Mouse (Mus musculus) neural tube, embryonic 14.5 days (tissue): ENCODE results near the gene Whrn. TPM values are rescaled to one million over a fixed set of nuclear protein-coding genes. Genes with fewer than 3 reads are reported as not detected.

Experiments used
- ATAC-seq: fragments of 200-750 bp; cut with Nextera tagmentation; 2 replicates; pipeline ENCODE4 v1.8.0; 2017; ENCODE audit warnings: low read depth, mild to moderate bottlenecking, moderate TSS enrichment, moderate library complexity
- H3K27ac ChIP-seq: fragments of 300-500 bp; sonication (generic); 2 replicates; pipeline ENCODE4 v1.5.1; 2014; ENCODE audit warnings: low read depth, mild to moderate bottlenecking, control low read depth, low read length, moderate library complexity, mixed read lengths
- H3K27me3 ChIP-seq: fragments of 300-500 bp; sonication (generic); 2 replicates; pipeline ENCODE4 v1.6.1; 2014; ENCODE audit warnings: low read length; ENCODE audit not compliant: control insufficient read depth, insufficient read depth
- H3K36me3 ChIP-seq: fragments of 300-500 bp; sonication (generic); 2 replicates; pipeline ENCODE4 v1.6.1; 2014; ENCODE audit warnings: low read length, mixed read lengths; ENCODE audit not compliant: control insufficient read depth, insufficient read depth
- H3K4me1 ChIP-seq: fragments of 300-500 bp; sonication (generic); 2 replicates; pipeline ENCODE4 v1.6.1; 2014; ENCODE audit warnings: low read length; ENCODE audit not compliant: control insufficient read depth, insufficient read depth
- H3K4me2 ChIP-seq: fragments of 300-500 bp; sonication (generic); 2 replicates; pipeline ENCODE4 v1.6.1; 2014; ENCODE audit warnings: mild to moderate bottlenecking, low read depth, low read length, control low read depth
- H3K4me3 ChIP-seq: fragments of 300-500 bp; sonication (generic); 2 replicates; pipeline ENCODE4 v1.5.1; 2014; ENCODE audit warnings: low read depth, low read length, control low read depth, mixed read lengths
- H3K9ac ChIP-seq: fragments of 300-500 bp; sonication (generic); replicated peaks from 2 replicates; pipeline ENCODE4 v1.6.1; 2014; ENCODE audit warnings: low read depth, mild to moderate bottlenecking, control low read depth, low read length, mixed read lengths
- H3K9me3 ChIP-seq: fragments of 300-500 bp; sonication (generic); 2 replicates; pipeline ENCODE4 v1.6.1; 2016; ENCODE audit warnings: low read length; ENCODE audit not compliant: control insufficient read depth
- WGBS: fragments of 180-500 bp; shearing (Covaris S2); extraction: QIAGEN DNeasy Blood & Tissue Kit; methylation state at CpG from one replicate; pipeline ENCODE4 v1.1.7; 2014; 5-methylcytosine and 5-hydroxymethylcytosine counted together
- polyA plus RNA-seq: library from polyadenylated mRNA; unstranded; fragments of >200 nt; fragmentation: Nextera tagmentation; extraction: Ambion mirVana; gene quantifications from 2 replicates; pipeline ENCODE4 v1.2.1, GENCODE M21; 2014

Whrn gene
- polyA plus RNA-seq, 1 experiment from 2014 or later, result 4.0 TPM

DNA sequence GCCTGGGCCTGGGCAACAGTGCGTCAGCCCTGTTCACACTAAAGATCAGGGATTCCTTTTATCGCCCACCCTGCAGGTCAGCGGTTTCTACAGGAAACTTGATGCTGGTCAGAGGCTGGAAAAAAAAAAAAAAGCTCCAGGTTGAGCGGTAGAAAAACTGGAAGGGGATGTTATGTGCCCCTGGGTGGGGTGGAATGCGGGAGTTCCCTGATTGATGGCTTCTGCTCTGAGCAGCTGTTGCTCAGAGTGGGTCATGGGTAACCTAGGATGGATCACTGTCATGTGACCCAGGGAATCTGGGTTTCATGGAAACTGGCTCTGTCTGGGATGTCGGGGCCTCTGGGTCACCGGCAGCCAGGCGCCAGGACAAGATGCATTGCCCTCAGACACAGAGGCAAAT, 69.5 kb downstream of the Whrn start:
- 70% methylated on average over 8 of the region's 8 CpGs for WGBS
- Histone ChIP-seq H3K36me3 (no peaks in the 10 kb centered on the region), H3K9me3 (no peaks in the 10 kb centered on the region), H3K4me2 (no peak overlapping the region), H3K9ac (no peak overlapping the region), H3K27me3 (no peaks in the 10 kb centered on the region), H3K27ac (no peak overlapping the region), H3K4me3 (no peak overlapping the region), H3K4me1 (no peaks in the 10 kb centered on the region)
- ATAC-seq, result no peak

DNA sequence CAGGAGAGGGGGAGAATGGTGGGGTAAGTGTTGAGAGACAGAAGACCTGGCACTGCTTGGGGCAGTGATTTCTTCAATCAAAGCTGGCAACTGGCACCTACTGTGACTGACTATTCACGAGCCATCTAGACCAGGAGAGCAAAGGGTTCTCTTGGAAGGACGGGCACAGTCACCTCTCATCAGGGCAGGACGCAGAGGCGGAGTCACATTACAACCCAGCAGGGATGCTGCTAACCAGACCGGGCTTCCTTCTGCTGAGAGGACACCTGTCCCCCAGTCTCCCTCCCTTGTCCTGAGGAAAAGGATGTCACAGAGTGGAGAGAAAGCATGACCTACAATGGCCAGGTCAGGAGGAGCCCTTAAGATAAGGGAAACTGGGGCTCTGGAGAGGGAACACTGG, 72.0 kb downstream of the Whrn start:
- no peaks in the 10 kb centered on the region for H3K36me3 ChIP-seq
- H3K9ac ChIP-seq, result no peak overlapping the region
- H3K27me3 ChIP-seq, result no peaks in the 10 kb centered on the region
- no peak overlapping the region for H3K27ac ChIP-seq
- no peaks in the 10 kb centered on the region for H3K9me3 ChIP-seq
- no peak overlapping the region for H3K4me2 ChIP-seq
- ATAC-seq, result no peak
- no peak overlapping the region for H3K4me3 ChIP-seq
- no peaks in the 10 kb centered on the region for H3K4me1 ChIP-seq
- WGBS, result 27% methylated on average over 5 of the region's 5 CpGs

DNA sequence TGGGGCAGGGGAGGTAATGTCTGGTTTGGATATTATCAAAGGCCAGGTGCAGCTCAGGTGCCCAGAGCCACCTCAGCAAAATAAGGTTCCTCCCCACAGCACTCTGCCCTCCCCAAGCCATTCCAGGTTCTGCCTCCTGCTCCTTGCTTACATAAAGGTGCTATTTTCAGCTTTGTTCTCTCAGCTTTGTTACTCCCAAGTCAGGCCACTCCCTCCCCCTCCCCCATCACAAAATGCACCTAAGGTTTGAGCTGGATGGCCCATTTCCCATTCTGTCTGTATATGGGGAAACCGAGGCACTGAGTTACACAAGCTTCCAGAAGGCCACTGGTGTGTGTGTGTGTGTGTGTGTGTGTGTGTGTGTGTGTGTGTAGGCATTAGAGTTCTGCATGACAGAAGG, 72.6 kb downstream of the Whrn start:
- H3K27me3 ChIP-seq, result no peaks in the 10 kb centered on the region
- no peaks in the 10 kb centered on the region for H3K9me3 ChIP-seq
- H3K9ac ChIP-seq, result no peak overlapping the region
- WGBS, result 67% methylated on average over 1 of the region's 1 CpGs
- H3K4me1 ChIP-seq, result no peaks in the 10 kb centered on the region
- H3K4me2 ChIP-seq, result no peak overlapping the region
- H3K27ac ChIP-seq, result no peak overlapping the region
- H3K36me3 ChIP-seq, result no peaks in the 10 kb centered on the region
- H3K4me3 ChIP-seq, result no peak overlapping the region
- ATAC-seq, result no peak

DNA sequence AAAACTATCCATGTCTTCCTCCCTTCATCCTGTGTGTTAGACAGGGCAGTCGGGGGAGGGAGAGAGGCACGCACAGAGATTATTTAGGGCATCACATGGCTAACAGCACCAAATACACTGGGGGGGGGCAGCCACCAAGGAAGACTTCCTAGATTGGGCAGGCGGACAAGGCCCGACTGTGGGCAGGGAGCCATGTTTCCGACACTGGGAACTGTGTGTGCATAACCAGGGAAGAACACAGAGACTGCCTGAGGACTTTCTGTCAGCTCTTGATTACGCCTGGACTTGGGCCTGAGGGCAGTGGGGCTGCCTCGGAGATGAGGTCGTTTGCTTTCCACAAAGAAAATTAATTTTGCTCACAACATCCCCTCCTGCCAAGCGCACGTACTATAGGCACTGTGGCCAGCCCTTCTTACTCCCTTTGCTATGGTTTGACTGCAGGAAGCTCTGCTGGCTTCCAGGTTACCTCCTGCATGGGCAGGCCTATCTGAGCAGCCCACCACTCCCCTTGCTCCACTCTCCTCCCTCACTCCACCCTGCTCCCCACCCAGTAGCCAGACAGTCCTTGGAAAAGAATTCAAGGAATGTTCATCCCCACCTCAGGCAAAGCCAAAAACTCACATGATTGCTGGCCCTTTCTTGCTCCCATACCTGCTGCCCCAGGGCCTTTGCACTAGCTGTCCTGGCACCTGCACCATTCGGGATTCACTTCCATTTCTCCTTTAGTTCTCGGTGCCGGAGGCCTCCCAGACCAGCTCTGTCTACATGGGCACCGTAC, 75.5 kb downstream of the Whrn start:
- Histone ChIP-seq H3K9ac (no peak overlapping the region), H3K4me3 (no peak overlapping the region), H3K27ac (no peak overlapping the region), H3K9me3 (no peaks in the 10 kb centered on the region), H3K36me3 (no peaks in the 10 kb centered on the region), H3K4me1 (0 out of 2 replicates have a peak, but pooled peaks cover 3% of the 10 kb centered on the region), H3K4me2 (no peak overlapping the region), H3K27me3 (no peaks in the 10 kb centered on the region)
- ATAC-seq, result no peak
- WGBS, result 59% methylated on average over 14 of the region's 14 CpGs

DNA sequence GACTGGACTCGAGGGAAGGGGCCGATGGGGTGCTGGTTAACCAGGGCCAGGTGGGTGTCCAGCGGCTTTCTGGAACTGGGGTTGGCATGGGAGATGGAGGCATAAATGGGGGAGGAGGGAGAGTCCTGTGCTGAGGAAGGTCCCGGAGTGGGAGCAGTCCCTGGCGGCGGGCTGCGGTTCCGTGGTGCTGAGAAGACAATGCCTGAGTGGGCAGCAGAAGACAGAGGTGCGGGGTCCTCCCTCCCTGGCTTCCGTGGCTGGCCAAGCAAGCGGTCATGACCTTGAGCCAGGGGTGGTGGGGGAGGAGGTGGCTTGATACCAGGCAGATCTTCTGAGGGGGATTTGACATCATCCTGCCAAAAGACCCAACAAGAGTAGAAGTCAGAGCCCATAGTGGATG, 77.5 kb downstream of the Whrn start:
- Histone ChIP-seq H3K27ac (no peak overlapping the region), H3K9me3 (no peaks in the 10 kb centered on the region), H3K4me1 (0 out of 2 replicates have a peak, but pooled peaks cover 3% of the 10 kb centered on the region), H3K27me3 (no peaks in the 10 kb centered on the region), H3K36me3 (no peaks in the 10 kb centered on the region), H3K4me3 (no peak overlapping the region), H3K4me2 (no peak overlapping the region), H3K9ac (no peak overlapping the region)
- 82% methylated on average over 11 of the region's 11 CpGs for WGBS
- 0 out of 2 replicates have a peak, but pooled peaks have one; percentile 1 for ATAC-seq

DNA sequence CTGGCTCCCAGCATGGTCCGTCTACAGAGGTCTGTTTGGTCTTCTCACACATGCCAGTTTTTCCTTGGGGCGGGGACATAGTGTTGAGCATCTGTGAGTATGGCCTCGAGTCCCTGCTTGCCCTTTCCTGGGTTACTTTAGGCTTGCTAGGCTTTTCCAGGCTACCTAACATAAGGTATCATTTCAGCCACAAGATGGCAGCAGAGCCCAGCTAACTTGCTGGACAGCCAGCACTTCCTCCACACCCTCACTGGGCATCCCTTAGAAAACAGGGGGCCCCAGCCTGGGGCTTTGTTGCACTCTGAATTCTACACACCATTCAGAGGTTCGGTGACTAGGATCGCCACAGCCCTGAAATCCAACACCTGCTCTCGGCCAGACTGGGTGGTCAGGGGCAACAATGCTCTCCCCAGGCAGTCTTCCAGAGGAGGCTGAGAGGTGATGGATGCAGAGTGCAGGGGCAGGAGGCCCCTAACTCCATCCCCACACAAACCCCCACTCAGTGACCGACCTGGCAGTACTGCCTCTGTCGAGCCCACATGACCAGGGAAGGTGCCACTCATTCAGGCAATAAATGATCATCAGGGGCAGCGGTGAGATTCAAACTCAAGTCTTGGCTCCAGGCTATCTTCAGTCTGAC, 78.4 kb downstream of the Whrn start:
- H3K36me3 ChIP-seq, result no peaks in the 10 kb centered on the region
- H3K9ac ChIP-seq, result no peak overlapping the region
- H3K27ac ChIP-seq, result no peak overlapping the region
- no peaks in the 10 kb centered on the region for H3K9me3 ChIP-seq
- peak; percentile 74 for ATAC-seq
- H3K4me2 ChIP-seq, result no peak overlapping the region
- 0 out of 2 replicates have a peak, but pooled peaks cover 3% of the 10 kb centered on the region for H3K4me1 ChIP-seq
- no peak overlapping the region for H3K4me3 ChIP-seq
- 17% methylated on average over 9 of the region's 9 CpGs for WGBS
- no peaks in the 10 kb centered on the region for H3K27me3 ChIP-seq

DNA sequence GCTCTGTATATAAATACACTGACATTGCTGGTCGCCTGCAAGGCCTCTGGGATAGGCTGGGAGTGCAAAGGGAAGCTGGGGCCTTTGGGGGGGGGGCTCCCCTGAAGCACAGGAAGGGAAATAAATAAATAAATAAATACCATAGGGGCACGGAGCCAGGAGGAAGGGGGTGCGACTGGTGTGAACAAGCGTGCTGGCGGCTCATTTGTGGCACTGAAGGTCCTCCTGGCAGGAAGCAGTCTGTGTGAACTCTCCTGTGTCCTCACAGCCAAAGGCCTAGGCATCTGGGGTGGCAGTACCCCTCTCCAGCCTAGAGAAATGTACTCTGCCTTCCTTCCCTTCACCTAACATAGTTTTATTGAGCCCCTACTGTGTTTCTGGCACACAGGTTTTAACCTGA, 80.8 kb downstream of the Whrn start:
- H3K9me3 ChIP-seq, result no peaks in the 10 kb centered on the region
- ATAC-seq, result no peak
- H3K4me2 ChIP-seq, result no peak overlapping the region
- H3K36me3 ChIP-seq, result no peaks in the 10 kb centered on the region
- H3K4me1 ChIP-seq, result peaks cover 3% of the 10 kb centered on the region; the same call in 1 of the 2 replicates
- no peak overlapping the region for H3K9ac ChIP-seq
- WGBS, result 83% methylated on average over 5 of the region's 5 CpGs
- no peak overlapping the region for H3K4me3 ChIP-seq
- H3K27ac ChIP-seq, result no peak overlapping the region
- H3K27me3 ChIP-seq, result no peaks in the 10 kb centered on the region

DNA sequence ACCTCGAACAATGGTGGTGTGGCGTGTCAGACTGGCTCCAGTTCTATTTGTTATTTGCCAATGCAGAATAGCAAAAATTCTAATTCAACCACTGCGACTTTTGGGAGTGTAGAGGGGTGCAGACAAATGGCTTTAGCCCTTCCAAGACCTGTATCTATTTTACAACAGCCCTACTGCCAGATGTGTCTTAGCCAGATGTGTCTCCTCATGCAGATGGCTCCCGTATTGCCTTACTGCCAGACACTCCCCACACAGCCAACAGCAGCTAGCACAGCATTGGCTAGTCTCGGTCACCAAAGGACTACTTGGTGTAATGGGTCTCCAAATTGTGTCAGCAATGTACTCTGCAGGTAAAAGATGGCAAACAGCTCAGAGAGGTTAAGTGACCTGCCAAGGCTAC, 84.6 kb downstream of the Whrn start:
- ATAC-seq, result no peak
- H3K4me3 ChIP-seq, result no peak overlapping the region
- H3K4me1 ChIP-seq, result peaks cover 11% of the 10 kb centered on the region
- H3K4me2 ChIP-seq, result peak overlapping the region; percentile 97; the same call in 1 of the 2 replicates
- 63% methylated on average over 5 of the region's 5 CpGs for WGBS
- no peak overlapping the region for H3K9ac ChIP-seq
- H3K9me3 ChIP-seq, result no peaks in the 10 kb centered on the region
- no peaks in the 10 kb centered on the region for H3K27me3 ChIP-seq
- H3K27ac ChIP-seq, result no peak overlapping the region
- no peaks in the 10 kb centered on the region for H3K36me3 ChIP-seq

DNA sequence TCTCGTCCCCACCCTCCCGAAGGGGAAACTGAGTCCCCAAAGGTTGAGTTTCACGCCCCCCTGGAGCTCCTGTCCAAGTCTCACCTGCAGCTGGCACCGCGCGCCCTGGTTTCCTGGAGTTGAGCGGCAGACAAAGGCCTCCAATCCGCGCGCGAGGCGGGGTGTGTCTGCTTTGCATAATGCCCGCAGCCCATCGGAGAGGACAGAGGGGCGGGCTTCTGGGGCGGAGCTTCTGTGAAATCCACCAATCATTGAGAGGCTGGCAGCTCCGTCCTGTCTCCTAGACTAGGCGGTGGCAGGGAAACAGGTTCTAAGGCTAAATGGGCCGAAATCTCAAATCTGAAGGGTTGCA, 85.2 kb downstream of the Whrn start:
- Histone ChIP-seq H3K4me2 (peak overlapping the region; percentile 97), H3K27ac (no peak overlapping the region)
- ATAC-seq, result peak; percentile 95

More for the DNA sequence above, 85.2 kb downstream of the Whrn start:
- WGBS, result under 1% methylated on average over 19 of the region's 19 CpGs
- peak overlapping the region; percentile 45 for H3K4me3 ChIP-seq
- no peaks in the 10 kb centered on the region for H3K27me3 ChIP-seq
- peaks cover 11% of the 10 kb centered on the region for H3K4me1 ChIP-seq
- peak overlapping the region; percentile 58 for H3K9ac ChIP-seq
- no peaks in the 10 kb centered on the region for H3K36me3 ChIP-seq
- no peaks in the 10 kb centered on the region for H3K9me3 ChIP-seq
